Mouse (Mus musculus) B cell, adult (primary cell): Measurements from ENCODE around the gene Rell1. TPM values are rescaled to one million over a fixed set of nuclear protein-coding genes. Genes with fewer than 3 reads are reported as not detected.

Source experiments
- total RNA-seq: library from RNA; stranded (reverse); gene quantifications from 4 replicates; pipeline ENCODE4 v1.2.4, GENCODE M21; 2023; ENCODE audit not compliant: inconsistent age

Rell1 gene
- 21.5 to 28.5 TPM (median 26.8 TPM) in 4 replicates for total RNA-seq

DNA sequence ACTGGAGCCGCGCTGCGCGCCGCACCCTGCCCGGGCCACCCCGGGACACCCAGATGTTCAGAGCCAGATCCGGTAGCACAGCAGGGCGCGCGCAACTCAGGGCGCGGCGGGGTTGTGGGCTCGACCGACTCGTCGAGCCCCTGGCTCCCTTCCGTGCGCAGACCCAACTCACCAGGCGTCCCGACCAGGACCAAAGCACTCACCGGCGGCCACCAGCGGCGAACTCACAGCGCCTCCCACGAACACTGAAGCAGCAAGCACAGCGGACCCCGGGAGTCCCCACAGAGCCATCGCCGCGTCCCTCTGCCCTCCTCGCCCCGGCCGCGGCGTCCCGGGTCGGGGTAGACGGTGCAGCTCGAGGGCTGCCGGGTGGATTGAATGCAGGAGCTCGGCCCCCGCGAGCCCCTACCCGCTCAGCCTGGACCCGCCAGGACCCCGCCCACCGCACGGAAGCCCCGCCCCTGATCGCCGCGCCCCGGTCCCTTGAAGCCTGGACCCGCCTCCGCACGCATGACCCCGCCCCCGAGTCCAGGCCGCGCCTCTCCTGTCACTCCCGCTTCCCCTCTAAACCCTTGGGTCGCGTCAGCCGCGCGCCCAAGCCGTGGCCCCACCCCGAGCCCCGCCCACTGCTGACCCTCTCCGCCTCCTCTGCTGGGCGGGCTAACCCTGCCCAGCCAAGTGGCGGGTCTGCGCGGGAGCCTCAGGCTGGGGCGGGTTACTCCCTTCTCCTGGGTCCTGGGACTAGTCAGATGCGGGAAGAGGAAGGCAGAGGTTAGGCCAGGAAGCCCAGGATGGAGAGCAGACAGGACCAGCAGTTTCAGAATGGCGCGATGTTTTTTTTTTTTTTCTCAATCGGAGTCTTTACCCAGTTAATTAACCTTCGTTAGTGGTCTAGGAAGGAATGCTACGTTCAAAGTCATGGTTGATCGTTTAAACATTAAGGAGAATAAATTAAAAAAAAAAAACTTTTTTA lies at the start of gene Rell1:
TSS of gene Rell1 (minus strand) at position 455 of the 973 bp plus-strand sequence.

Other genes with a start within 250 kb of the Rell1 start
- 0.32 to 0.33 TPM in 2 of 4 replicates, not detected in the others for gene 0610040J01Rik, start 156.5 kb downstream of the Rell1 start, total RNA-seq
- 11.1 to 18.3 TPM (median 14.5 TPM) in 4 replicates for gene Pgm2, start 124.1 kb upstream of the Rell1 start, total RNA-seq
- 108 to 114 TPM (median 111 TPM) in 4 replicates for gene Tbc1d1, start 187.4 kb upstream of the Rell1 start, total RNA-seq